Mouse (Mus musculus): ENCODE data around the gene Rere. TPM values are rescaled to one million over a fixed set of nuclear protein-coding genes. Genes with fewer than 3 reads are reported as not detected.
"Not testable (repeated sequence)": the region's sequence is repeated elsewhere in the genome, so short reads cannot be mapped to it uniquely, and the experiment has no call there.

The Rere gene
- polyA plus RNA-seq, 1 experiment from 2014 or later, result 31.4 TPM

DNA sequence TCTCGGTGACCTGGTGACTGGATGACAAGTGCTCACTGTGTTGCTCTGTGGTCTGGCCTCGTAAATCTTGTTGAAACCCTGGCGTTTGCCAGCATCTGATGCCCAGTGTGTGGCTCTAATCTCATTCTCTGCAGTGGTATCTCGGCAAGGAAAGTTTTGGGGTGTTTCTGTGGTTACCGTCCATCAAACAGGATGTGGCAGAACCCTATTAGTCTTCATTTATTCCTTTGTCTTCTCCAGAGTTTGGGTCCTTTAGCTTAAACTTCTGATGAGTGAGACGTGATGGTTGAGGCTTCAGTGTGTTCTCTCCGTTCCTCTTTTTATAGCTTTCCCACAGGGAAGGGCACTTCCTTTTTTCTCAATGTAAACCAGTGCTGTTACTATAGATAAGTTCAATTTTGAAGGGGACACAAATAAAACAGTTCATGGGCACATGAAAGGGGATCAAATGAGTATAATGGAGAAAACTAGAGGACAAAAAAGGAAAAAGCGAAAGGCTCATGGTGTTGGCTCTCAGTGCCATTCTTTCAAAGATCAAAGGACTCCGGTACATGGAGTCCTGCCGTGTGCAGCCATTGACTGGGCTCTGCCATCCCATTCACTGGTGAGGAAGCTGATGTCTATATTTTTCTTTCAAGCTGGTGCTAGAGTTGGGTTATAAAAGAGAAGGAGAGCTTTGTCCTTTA lies 191.4 kb downstream of the Rere start:
- ATAC-seq (ENCODE audit: insufficient number of reproducible peaks, insufficient read depth, low FRiP score, low TSS enrichment, low read depth), result no peak
- H3K4me1 ChIP-seq (replicated peaks), result no peaks in the 10 kb centered on the region
- 50% methylated on average over 10 of the region's 10 CpGs for WGBS
- H3K36me3 ChIP-seq, result peaks cover 56% of the 10 kb centered on the region
- no peak overlapping the region for H3K4me2 ChIP-seq
- H3K4me3 ChIP-seq (replicated peaks), result no peak overlapping the region
- no peak overlapping the region for H3K27ac ChIP-seq
- H3K9ac ChIP-seq (replicated peaks), result no peak overlapping the region
- no peaks in the 10 kb centered on the region for H3K9me3 ChIP-seq
- no peaks in the 10 kb centered on the region for H3K27me3 ChIP-seq

GRCm38 (mm10) chr4:150473437-150474070 lies 192.1 kb downstream of the Rere start:
- no peak overlapping the region for H3K4me2 ChIP-seq
- H3K4me1 ChIP-seq (replicated peaks), result no peaks in the 10 kb centered on the region
- H3K27me3 ChIP-seq, result no peaks in the 10 kb centered on the region
- H3K4me3 ChIP-seq (replicated peaks), result no peak overlapping the region
- ATAC-seq (ENCODE audit: insufficient number of reproducible peaks, insufficient read depth, low FRiP score, low TSS enrichment, low read depth), result no peak
- no peak overlapping the region for H3K9ac ChIP-seq (replicated peaks)
- H3K9me3 ChIP-seq, result no peaks in the 10 kb centered on the region
- H3K27ac ChIP-seq, result no peak overlapping the region
- H3K36me3 ChIP-seq, result peaks cover 59% of the 10 kb centered on the region
- 93% methylated on average over 4 of the region's 4 CpGs for WGBS

GRCm38 (mm10) chr4:150474086-150474485 lies 192.6 kb downstream of the Rere start:
- Histone ChIP-seq H3K4me2 (no peak overlapping the region), H3K36me3 (peaks cover 61% of the 10 kb centered on the region), H3K27me3 (no peaks in the 10 kb centered on the region), H3K4me1 (replicated peaks) (no peaks in the 10 kb centered on the region), H3K27ac (no peak overlapping the region), H3K9me3 (no peaks in the 10 kb centered on the region), H3K4me3 (replicated peaks) (no peak overlapping the region), H3K9ac (replicated peaks) (no peak overlapping the region)
- 88% methylated on average over 7 of the region's 7 CpGs for WGBS
- ATAC-seq (ENCODE audit: insufficient number of reproducible peaks, insufficient read depth, low FRiP score, low TSS enrichment, low read depth), result no peak

- no peak overlapping the region for H3K4me2 ChIP-seq
- 74% methylated on average over 5 of the region's 5 CpGs for WGBS
- H3K27me3 ChIP-seq, result no peaks in the 10 kb centered on the region
- H3K4me3 ChIP-seq (replicated peaks), result no peak overlapping the region
- H3K9me3 ChIP-seq, result no peaks in the 10 kb centered on the region
- peaks cover 56% of the 10 kb centered on the region for H3K36me3 ChIP-seq
- H3K4me1 ChIP-seq (replicated peaks), result no peaks in the 10 kb centered on the region
- ATAC-seq (ENCODE audit: insufficient number of reproducible peaks, insufficient read depth, low FRiP score, low TSS enrichment, low read depth), result no peak
- H3K9ac ChIP-seq (replicated peaks), result no peak overlapping the region
- H3K27ac ChIP-seq, result no peak overlapping the region
These were observed 194.8 kb downstream of the Rere start for GRCm38 (mm10) chr4:150476258-150476657.

DNA sequence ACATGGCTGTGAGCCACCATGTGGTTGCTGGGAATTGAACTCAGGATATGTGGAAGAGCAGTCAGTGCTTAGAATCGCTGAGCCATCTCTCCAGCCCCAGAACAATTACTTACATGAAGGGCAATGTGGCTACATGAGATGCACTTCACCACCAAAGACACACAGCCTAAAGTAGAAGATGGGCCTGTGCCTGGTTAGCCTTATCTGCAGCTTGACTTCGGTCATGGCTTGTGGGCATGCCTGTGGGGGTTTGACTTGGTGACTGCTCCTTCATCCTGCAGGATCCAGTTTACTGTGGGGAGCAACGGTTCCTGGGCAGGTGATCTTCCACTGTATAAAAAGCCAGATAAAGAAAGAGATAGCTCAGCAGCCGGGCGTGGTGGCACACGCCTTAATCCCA lies 196.6 kb downstream of the Rere start:
- Histone ChIP-seq H3K4me1 (replicated peaks) (no peaks in the 10 kb centered on the region), H3K27me3 (no peaks in the 10 kb centered on the region), H3K4me3 (replicated peaks) (no peak overlapping the region), H3K4me2 (no peak overlapping the region), H3K36me3 (peaks cover 61% of the 10 kb centered on the region), H3K9ac (replicated peaks) (no peak overlapping the region), H3K9me3 (no peaks in the 10 kb centered on the region), H3K27ac (no peak overlapping the region)
- ATAC-seq (ENCODE audit: insufficient number of reproducible peaks, insufficient read depth, low FRiP score, low TSS enrichment, low read depth), result no peak
- 94% methylated on average over 6 of the region's 6 CpGs for WGBS

DNA sequence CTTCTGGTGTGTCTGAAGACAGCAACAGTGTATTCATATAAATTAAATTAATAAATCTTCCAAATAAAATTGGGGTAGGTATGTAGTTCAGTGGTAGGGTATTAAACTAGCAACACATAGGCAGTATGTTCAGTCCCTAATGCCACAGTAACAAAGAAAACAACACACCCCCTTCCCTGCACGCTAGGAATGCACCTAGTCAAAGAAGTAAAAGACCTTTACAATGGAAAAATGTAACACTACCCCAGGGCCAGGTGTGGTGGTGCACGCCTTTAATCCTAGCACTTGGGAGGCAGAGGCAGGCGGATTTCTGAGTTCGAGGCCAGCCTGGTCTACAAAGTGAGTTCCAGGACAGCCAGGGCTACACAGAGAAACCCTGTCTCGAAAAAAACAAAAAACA lies 201.6 kb downstream of the Rere start:
- peaks cover 21% of the 10 kb centered on the region for H3K4me1 ChIP-seq (replicated peaks)
- not testable (repeated sequence) for H3K4me3 ChIP-seq (replicated peaks); H3K27me3 ChIP-seq; H3K27ac ChIP-seq; H3K9me3 ChIP-seq; ATAC-seq (ENCODE audit: insufficient number of reproducible peaks, insufficient read depth, low FRiP score, low TSS enrichment, low read depth); H3K4me2 ChIP-seq; H3K9ac ChIP-seq (replicated peaks)
- 88% methylated on average over 5 of the region's 5 CpGs for WGBS
- H3K36me3 ChIP-seq, result peaks cover 47% of the 10 kb centered on the region

GRCm38 (mm10) chr4:150486097-150486496 lies 204.7 kb downstream of the Rere start:
- Histone ChIP-seq H3K27ac (peak overlapping the region; percentile 67), H3K4me1 (replicated peaks) (peaks cover 32% of the 10 kb centered on the region), H3K4me2 (no peak overlapping the region), H3K9ac (replicated peaks) (no peak overlapping the region), H3K27me3 (no peaks in the 10 kb centered on the region), H3K9me3 (no peaks in the 10 kb centered on the region), H3K36me3 (peaks cover 22% of the 10 kb centered on the region), H3K4me3 (replicated peaks) (no peak overlapping the region)
- ATAC-seq (ENCODE audit: insufficient number of reproducible peaks, insufficient read depth, low FRiP score, low TSS enrichment, low read depth), result no peak
- 50% methylated on average over 2 of the region's 2 CpGs for WGBS

- Histone ChIP-seq H3K9me3 (no peaks in the 10 kb centered on the region), H3K27ac (peak overlapping the region; percentile 84), H3K36me3 (peaks cover 21% of the 10 kb centered on the region), H3K27me3 (no peaks in the 10 kb centered on the region), H3K4me1 (replicated peaks) (peaks cover 32% of the 10 kb centered on the region), H3K4me2 (peak overlapping the region; percentile 58; the same call in 1 of the 2 replicates), H3K4me3 (replicated peaks) (no peak overlapping the region), H3K9ac (replicated peaks) (no peak overlapping the region)
- ATAC-seq (ENCODE audit: insufficient number of reproducible peaks, insufficient read depth, low FRiP score, low TSS enrichment, low read depth), result no peak
- WGBS, result 42% methylated on average over 5 of the region's 5 CpGs
These were observed 205.7 kb downstream of the Rere start for GRCm38 (mm10) chr4:150487109-150487508.

- peak overlapping the region; percentile 84 for H3K27ac ChIP-seq
- H3K9me3 ChIP-seq, result no peaks in the 10 kb centered on the region
- H3K27me3 ChIP-seq, result no peaks in the 10 kb centered on the region
- H3K4me3 ChIP-seq (replicated peaks), result peak overlapping the region; percentile 27
- ATAC-seq (ENCODE audit: insufficient number of reproducible peaks, insufficient read depth, low FRiP score, low TSS enrichment, low read depth), result peak; percentile 88
- H3K4me2 ChIP-seq, result peak overlapping the region; percentile 58
- H3K9ac ChIP-seq (replicated peaks), result peak overlapping the region; percentile 44; the same call in 1 of the 2 replicates
- WGBS, result 26% methylated on average over 12 of the region's 12 CpGs
- peaks cover 32% of the 10 kb centered on the region for H3K4me1 ChIP-seq (replicated peaks)
- H3K36me3 ChIP-seq, result peaks cover 10% of the 10 kb centered on the region
These were observed 206.8 kb downstream of the Rere start for GRCm38 (mm10) chr4:150488096-150488748.

- Histone ChIP-seq H3K4me2 (peak overlapping the region; percentile 58), H3K27ac (peak overlapping the region; percentile 84), H3K4me3 (replicated peaks) (peak overlapping the region; percentile 27), H3K4me1 (replicated peaks) (peaks cover 32% of the 10 kb centered on the region), H3K27me3 (no peaks in the 10 kb centered on the region), H3K9me3 (no peaks in the 10 kb centered on the region), H3K9ac (replicated peaks) (peak overlapping the region; percentile 37; the same call in 1 of the 2 replicates), H3K36me3 (peaks cover 9% of the 10 kb centered on the region)
- no peak for ATAC-seq (ENCODE audit: insufficient number of reproducible peaks, insufficient read depth, low FRiP score, low TSS enrichment, low read depth)
- WGBS, result 61% methylated on average over 4 of the region's 4 CpGs
These were observed 207.3 kb downstream of the Rere start for GRCm38 (mm10) chr4:150488767-150489166.

GRCm38 (mm10) chr4:150490050-150490449 lies 208.6 kb downstream of the Rere start:
- no peak for ATAC-seq (ENCODE audit: insufficient number of reproducible peaks, insufficient read depth, low FRiP score, low TSS enrichment, low read depth)
- H3K4me3 ChIP-seq (replicated peaks), result no peak overlapping the region
- H3K9ac ChIP-seq (replicated peaks), result no peak overlapping the region
- no peaks in the 10 kb centered on the region for H3K27me3 ChIP-seq
- peaks cover 32% of the 10 kb centered on the region for H3K4me1 ChIP-seq (replicated peaks)
- H3K4me2 ChIP-seq, result no peak overlapping the region
- peaks cover 11% of the 10 kb centered on the region; the same call in 1 of the 2 replicates for H3K36me3 ChIP-seq
- no peak overlapping the region for H3K27ac ChIP-seq
- WGBS, result 80% methylated on average over 6 of the region's 6 CpGs
- no peaks in the 10 kb centered on the region for H3K9me3 ChIP-seq

All from limb, embryonic 12.5 days (tissue).